Mouse (Mus musculus): ENCODE data around the gene Magi1.

DNA sequence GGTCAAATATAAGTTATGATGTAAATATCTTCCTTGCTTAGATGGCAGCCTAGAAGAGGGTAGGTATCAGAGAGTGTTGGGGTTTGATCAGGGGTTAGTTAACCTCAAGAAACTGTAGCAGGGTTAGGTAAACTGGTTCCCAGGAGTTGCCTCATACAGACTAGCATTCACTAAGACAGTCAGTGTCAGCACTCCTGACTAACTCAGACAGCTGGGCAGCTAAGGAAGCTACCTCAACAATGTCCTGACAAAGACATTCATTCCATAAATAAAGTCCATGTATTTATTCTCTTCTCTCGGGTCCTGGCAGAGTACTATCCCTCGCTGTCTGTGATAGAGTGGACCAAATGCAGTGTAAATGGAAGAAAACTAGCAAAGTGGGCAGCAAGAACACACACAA, 45.1 kb downstream of the Magi1 start:
- TF ChIP-seq POLR2A (IDR thresholded peaks at IDR 0.05; ENCODE audit: insufficient read depth, low read depth, low read length) (no peak), CTCF (IDR thresholded peaks at IDR 0.05) (no peak), EP300 (IDR thresholded peaks at IDR 0.05; ENCODE audit: insufficient read depth, low read depth, low read length) (no peak)
